ENCODE assay signal across 17 mouse cellular contexts in genomic region chr2:178326067-178326466, GRCm38 (mm10).
"Had no signal": no experiment of that assay in that cellular context is flagged by ENCODE, and none has a peak within 500 bp of the region (broad histone marks: within the 10 kb centered on the region; RNA-seq: fewer than 3 reads in every experiment).

No protein-coding gene starts in this region.

- H3K4me2 ChIP-seq: limb, embryonic 12.5 days; limb, embryonic 15.5 days; liver, embryonic 11.5 days; liver, embryonic 15.5 days; midbrain, embryonic 11.5 days; neural tube, embryonic 13.5 days; stomach, embryonic 15.5 days had no signal

- H3K27me3 ChIP-seq: limb, embryonic 12.5 days; limb, embryonic 15.5 days; liver, embryonic 15.5 days; neural tube, embryonic 13.5 days; stomach, embryonic 15.5 days had no signal

- H3K4me3 ChIP-seq: limb, embryonic 12.5 days; limb, embryonic 15.5 days; liver, embryonic 15.5 days; myocyte; neural tube, embryonic 13.5 days; stomach, embryonic 15.5 days had no signal

- DNase-seq: kidney, adult 9 months; kidney, postnatal 14 days; kidney, postnatal 4 days; left cerebral cortex, postnatal 4 days; lung, adult 2 months; lung, postnatal 14 days; right cerebral cortex, postnatal 14 days; spleen, adult 18-20 months; thymus, postnatal 25 days had no signal

- H3K4me1 ChIP-seq: liver, embryonic 15.5 days had no signal

- H3K27ac ChIP-seq: limb, embryonic 12.5 days; limb, embryonic 15.5 days; liver, embryonic 15.5 days; stomach, embryonic 15.5 days had no signal

- H3K9ac ChIP-seq: limb, embryonic 12.5 days; limb, embryonic 15.5 days; liver, embryonic 15.5 days; neural tube, embryonic 13.5 days; stomach, embryonic 15.5 days had no signal

- H3K9me3 ChIP-seq: limb, embryonic 12.5 days; limb, embryonic 15.5 days; liver, embryonic 15.5 days; neural tube, embryonic 13.5 days; stomach, embryonic 15.5 days had no signal

- H3K36me3 ChIP-seq: limb, embryonic 12.5 days; limb, embryonic 15.5 days; liver, embryonic 15.5 days; stomach, embryonic 15.5 days had no signal
